Mouse (Mus musculus) naive thymus-derived CD4-positive, alpha-beta T cell, adult 2 months (primary cell): Measurements from ENCODE around the gene Rhbdd1.

Experiments used
- DNase-seq: peaks from one replicate; pipeline ENCODE4 v3.0.0-alpha.2; 2011; ENCODE audit warnings: low read depth

The Rhbdd1 gene

GRCm38 (mm10) chr1:82432919-82433648, 116.8 kb downstream of the Rhbdd1 start:
- peak; percentile 3 for DNase-seq

- DNase-seq = no peak
These were observed 117.4 kb downstream of the Rhbdd1 start for GRCm38 (mm10) chr1:82433649-82434005.

- DNase-seq = no peak
These were observed 121.0 kb downstream of the Rhbdd1 start for GRCm38 (mm10) chr1:82437273-82437672.

GRCm38 (mm10) chr1:82440123-82440522, 123.9 kb downstream of the Rhbdd1 start:
- DNase-seq = no peak

- DNase-seq = peak; percentile 3
These were observed 127.3 kb downstream of the Rhbdd1 start for GRCm38 (mm10) chr1:82443517-82443916.

- no peak for DNase-seq
These were observed 129.8 kb downstream of the Rhbdd1 start for GRCm38 (mm10) chr1:82446049-82446448.

- no peak for DNase-seq
These were observed 133.6 kb downstream of the Rhbdd1 start for GRCm38 (mm10) chr1:82449851-82450250.

GRCm38 (mm10) chr1:82451927-82452651, 135.8 kb downstream of the Rhbdd1 start:
- DNase-seq = no peak

- no peak for DNase-seq
These were observed 137.8 kb downstream of the Rhbdd1 start for GRCm38 (mm10) chr1:82454031-82454430.

GRCm38 (mm10) chr1:82459350-82459749, 143.1 kb downstream of the Rhbdd1 start:
- DNase-seq = no peak

- DNase-seq = no peak
These were observed 143.7 kb downstream of the Rhbdd1 start for GRCm38 (mm10) chr1:82459926-82460325.

- no peak for DNase-seq
These were observed 144.8 kb downstream of the Rhbdd1 start for GRCm38 (mm10) chr1:82461041-82461440.

- no peak for DNase-seq
These were observed 149.1 kb downstream of the Rhbdd1 start for GRCm38 (mm10) chr1:82465321-82465853.

- DNase-seq = no peak
These were observed 152.6 kb downstream of the Rhbdd1 start for GRCm38 (mm10) chr1:82468872-82469271.

GRCm38 (mm10) chr1:82470516-82471225, 154.4 kb downstream of the Rhbdd1 start:
- DNase-seq = no peak

- DNase-seq = no peak
These were observed 157.2 kb downstream of the Rhbdd1 start for GRCm38 (mm10) chr1:82473467-82473866.

- no peak for DNase-seq
These were observed 158.3 kb downstream of the Rhbdd1 start for GRCm38 (mm10) chr1:82474461-82474961.

GRCm38 (mm10) chr1:82475254-82475653, 159.0 kb downstream of the Rhbdd1 start:
- DNase-seq = no peak

- no peak for DNase-seq
These were observed 159.6 kb downstream of the Rhbdd1 start for GRCm38 (mm10) chr1:82475821-82476220.

- DNase-seq = no peak
These were observed 160.0 kb downstream of the Rhbdd1 start for GRCm38 (mm10) chr1:82476256-82476655.

GRCm38 (mm10) chr1:82476746-82477145, 160.5 kb downstream of the Rhbdd1 start:
- DNase-seq = no peak

- DNase-seq = no peak
These were observed 163.6 kb downstream of the Rhbdd1 start for GRCm38 (mm10) chr1:82479696-82480487.
